Mouse (Mus musculus) MEL (cell line): Measurements from ENCODE around the gene U2af2.

Experiments used
- CTCF ChIP-seq, 3 experiments: IDR thresholded peaks in 2 of 3; conservative IDR thresholded peaks in 1 of 3; 2 replicates each; pipeline ENCODE4 v1.5.1; 2011 to 2012; ENCODE audit warnings: low read length in 3 of 3, low read depth in 2 of 3, mild to moderate bottlenecking in 2 of 3, improper control_type of control experiment in 1 of 3, inconsistent platforms in 1 of 3, mixed read lengths in 1 of 3, moderate library complexity in 1 of 3; ENCODE audit not compliant: control insufficient read depth in 1 of 3, insufficient read depth in 1 of 3, poor library complexity in 1 of 3, severe bottlenecking in 1 of 3
- ETS1 ChIP-seq: IDR thresholded peaks from 2 replicates; pipeline ENCODE4 v1.6.1; 2012; ENCODE audit warnings: low read depth, mild to moderate bottlenecking, inconsistent platforms, low read length, improper control_type of control experiment, moderate library complexity
- GATA1 ChIP-seq: IDR thresholded peaks from 2 replicates; pipeline ENCODE4 v1.6.1; 2011; ENCODE audit warnings: low read depth, low read length, improper control_type of control experiment
- ZC3H11A ChIP-seq: IDR thresholded peaks from 2 replicates; pipeline ENCODE4 v1.6.1; 2012; ENCODE audit warnings: low read depth, mild to moderate bottlenecking, inconsistent platforms, low read length, improper control_type of control experiment

- no peak for TF ChIP-seq CTCF (IDR thresholded peaks at IDR 0.05 in 2 of 3, conservative IDR thresholded peaks at IDR 0.05 in 1 of 3; ENCODE audit: control insufficient read depth in 1 of 3, insufficient read depth in 1 of 3, low read depth in 2 of 3, low read length in 3 of 3, poor library complexity in 1 of 3, severe bottlenecking in 1 of 3)
- TF ChIP-seq ETS1 = peak; percentile 80
- TF ChIP-seq GATA1 = peak; percentile 34; the same call in 1 of the 2 replicates
- TF ChIP-seq ZC3H11A = no peak
These were observed 39.2 kb downstream of the U2af2 start for GRCm38 (mm10) chr7:5101066-5101663.
